Mouse (Mus musculus) ES-E14 (cell line): ENCODE measurements around the gene Camkk1. TPM values are rescaled to one million over a fixed set of nuclear protein-coding genes. Genes with fewer than 3 reads are reported as not detected.
A peak's percentile ranks its signal among the peaks of the same experiment; 100 is the strongest.

Source experiments
- DNase-seq: peaks from one replicate; pipeline ENCODE4 v3.0.0-alpha.2; 2013; ENCODE audit warnings: low read depth, low spot score
- H3K27ac ChIP-seq: 2 replicates; pipeline ENCODE4 v1.5.1; 2012; ENCODE audit warnings: low read depth, mild to moderate bottlenecking, low read length, moderate library complexity, mixed read lengths; ENCODE audit not compliant: poor library complexity, insufficient read depth, severe bottlenecking
- H3K36me3 ChIP-seq: 2 replicates; pipeline ENCODE4 v1.6.1; 2012; ENCODE audit warnings: mild to moderate bottlenecking, low read length, moderate library complexity, mixed read lengths; ENCODE audit not compliant: control insufficient read depth, poor library complexity, insufficient read depth, severe bottlenecking
- H3K4me1 ChIP-seq, 2 experiments: fragments of 150-350 bp in 1 of 2; sonication (generic) in 1 of 2; 2 replicates each; pipeline ENCODE4 v1.6.1; 2012; ENCODE audit warnings: low read length in 2 of 2, mild to moderate bottlenecking in 1 of 2, mixed read lengths in 1 of 2; ENCODE audit not compliant: control insufficient read depth in 2 of 2, insufficient read depth in 2 of 2, poor library complexity in 1 of 2
- H3K4me3 ChIP-seq, 2 experiments: fragments of 150-350 bp in 1 of 2; sonication (generic) in 1 of 2; 2 replicates each; pipeline ENCODE4 v1.5.1; 2012; ENCODE audit warnings: low read length in 2 of 2, low read depth in 1 of 2, mild to moderate bottlenecking in 1 of 2, mixed read lengths in 1 of 2; ENCODE audit not compliant: insufficient read depth in 1 of 2, poor library complexity in 1 of 2, severe bottlenecking in 1 of 2
- H3K9ac ChIP-seq: 2 replicates; pipeline ENCODE4 v1.6.1; 2012; ENCODE audit warnings: low read depth, mild to moderate bottlenecking, low read length, mixed read lengths; ENCODE audit not compliant: poor library complexity, insufficient read depth, severe bottlenecking
- H3K9me3 ChIP-seq: fragments of 150-350 bp; sonication (generic); 2 replicates; pipeline ENCODE4 v1.6.1; 2012; ENCODE audit warnings: low read depth, mild to moderate bottlenecking, low read length; ENCODE audit not compliant: control insufficient read depth, insufficient read depth
- CHD2 ChIP-seq: IDR thresholded peaks from 2 replicates; pipeline ENCODE4 v1.6.1; 2014; ENCODE audit warnings: mild to moderate bottlenecking, low read depth, low read length, inconsistent platforms
- HCFC1 ChIP-seq: IDR thresholded peaks from 2 replicates; pipeline ENCODE4 v1.6.1; 2012; ENCODE audit warnings: low read length, inconsistent platforms, borderline replicate concordance; ENCODE audit not compliant: insufficient read depth
- MAFK ChIP-seq: IDR thresholded peaks from 2 replicates; pipeline ENCODE4 v1.6.1; 2014; ENCODE audit warnings: mild to moderate bottlenecking, low read depth, low read length, inconsistent platforms; ENCODE audit not compliant: insufficient read depth
- ZC3H11A ChIP-seq: IDR thresholded peaks from 2 replicates; pipeline ENCODE4 v1.6.1; 2012; ENCODE audit warnings: low read depth, mild to moderate bottlenecking, inconsistent platforms, low read length, borderline replicate concordance
- ZNF384 ChIP-seq: IDR thresholded peaks from 2 replicates; pipeline ENCODE4 v1.6.1; 2012; ENCODE audit warnings: low read depth, low read length, inconsistent platforms
- in situ Hi-C, 2 experiments: fragments of 600-800 bp; cut with MboI; formaldehyde crosslinking; loops; one replicate each; pipeline ENCODE4 v1.15.1; 2025; ENCODE audit warnings: low sequenced_read_pairs in 2 of 2, inconsistent platforms in 1 of 2; ENCODE audit not compliant: unreplicated experiment in 2 of 2
- total RNA-seq: library from RNA; depleted of rRNA; stranded (reverse); fragments of 300-350 nt; gene quantifications from 2 replicates; pipeline ENCODE4 v1.2.3, GENCODE M21; 2012

The Camkk1 gene
- total RNA-seq, 1 experiment = 4.5 TPM

GRCm38 (mm10) chr11:73001029-73001428 is 17.8 kb upstream of the Camkk1 start:
- H3K27ac ChIP-seq = no peak overlapping the region
- no peaks in the 10 kb centered on the region for H3K9me3 ChIP-seq
- DNase-seq = peak; percentile 51
- no peak overlapping the region for H3K9ac ChIP-seq
- peak; percentile 96 for TF ChIP-seq ZC3H11A
- no peak for TF ChIP-seq ZNF384
- no peaks in the 10 kb centered on the region for H3K36me3 ChIP-seq
- in situ Hi-C loops = no loop called here
- no peak overlapping the region for H3K4me3 ChIP-seq
- peaks cover 0 to 5% of the 10 kb centered on the region in 2 experiments; a peak in 1 of 4 replicates for H3K4me1 ChIP-seq

GRCm38 (mm10) chr11:73006377-73006776 is 12.4 kb upstream of the Camkk1 start:
- Histone ChIP-seq H3K36me3 (no peaks in the 10 kb centered on the region), H3K4me3 (no peak overlapping the region), H3K9me3 (no peaks in the 10 kb centered on the region), H3K27ac (no peak overlapping the region), H3K4me1 (no peaks in the 10 kb centered on the region), H3K9ac (no peak overlapping the region)
- peak; percentile 75 for DNase-seq
- in situ Hi-C loops = no loop called here
- TF ChIP-seq MAFK (no peak), ZNF384 (no peak), ZC3H11A (peak; percentile 72), HCFC1 (0 out of 2 replicates have a peak, but pooled peaks have one; percentile 23)

DNA sequence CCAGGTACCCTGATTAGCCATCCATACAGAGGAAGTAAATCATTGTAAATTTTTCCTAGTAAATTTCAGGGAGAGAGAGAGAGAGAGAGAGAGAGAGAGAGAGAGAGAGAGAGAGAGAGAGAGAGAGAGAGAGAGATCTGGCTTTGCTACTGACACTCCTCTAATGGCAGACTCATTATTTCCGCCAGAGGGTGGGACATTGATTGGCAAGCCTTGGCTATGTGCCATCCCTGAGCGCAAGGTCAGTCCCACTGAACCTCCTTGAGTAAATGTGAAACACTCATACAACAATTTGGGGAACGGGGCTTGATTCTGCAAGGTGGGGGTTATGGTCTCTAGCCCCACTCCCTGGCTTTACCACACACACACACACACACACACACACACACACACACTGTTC is 11.7 kb upstream of the Camkk1 start:
- no peak overlapping the region for H3K27ac ChIP-seq
- H3K9ac ChIP-seq = no peak overlapping the region
- in situ Hi-C loops = no loop called here
- no peak for DNase-seq
- H3K4me1 ChIP-seq = no peaks in the 10 kb centered on the region
- no peaks in the 10 kb centered on the region for H3K9me3 ChIP-seq
- H3K4me3 ChIP-seq = no peak overlapping the region
- H3K36me3 ChIP-seq = no peaks in the 10 kb centered on the region
- TF ChIP-seq CHD2 (no peak), ZC3H11A (no peak), MAFK (no peak), HCFC1 (no peak), ZNF384 (no peak)

- Histone ChIP-seq H3K27ac (no peak overlapping the region), H3K36me3 (no peaks in the 10 kb centered on the region), H3K4me3 (no peak overlapping the region), H3K4me1 (no peaks in the 10 kb centered on the region), H3K9me3 (no peaks in the 10 kb centered on the region), H3K9ac (no peak overlapping the region)
- in situ Hi-C loops = no loop called here
- TF ChIP-seq ZC3H11A (peak; percentile 46; the same call in 1 of the 2 replicates), MAFK (no peak), CHD2 (no peak)
- no peak for DNase-seq
Observed at GRCm38 (mm10) chr11:73007698-73008481, 10.9 kb upstream of the Camkk1 start.

GRCm38 (mm10) chr11:73008826-73009225 is 10.0 kb upstream of the Camkk1 start:
- in situ Hi-C loops = no loop called here

More at GRCm38 (mm10) chr11:73008826-73009225, 10.0 kb upstream of the Camkk1 start:
- Histone ChIP-seq H3K4me1 (no peaks in the 10 kb centered on the region), H3K4me3 (no peak overlapping the region), H3K27ac (no peak overlapping the region), H3K9ac (no peak overlapping the region), H3K36me3 (no peaks in the 10 kb centered on the region), H3K9me3 (no peaks in the 10 kb centered on the region)
- TF ChIP-seq ZNF384 (no peak), CHD2 (no peak), ZC3H11A (no peak), HCFC1 (no peak), MAFK (no peak)
- DNase-seq = no peak
